Mouse (Mus musculus): ENCODE data around the gene Plac1. TPM values are rescaled to one million over a fixed set of nuclear protein-coding genes. Genes with fewer than 3 reads are reported as not detected.

The Plac1 gene
- polyA plus RNA-seq, 1 experiment from 2014 or later = 2.8 TPM

DNA sequence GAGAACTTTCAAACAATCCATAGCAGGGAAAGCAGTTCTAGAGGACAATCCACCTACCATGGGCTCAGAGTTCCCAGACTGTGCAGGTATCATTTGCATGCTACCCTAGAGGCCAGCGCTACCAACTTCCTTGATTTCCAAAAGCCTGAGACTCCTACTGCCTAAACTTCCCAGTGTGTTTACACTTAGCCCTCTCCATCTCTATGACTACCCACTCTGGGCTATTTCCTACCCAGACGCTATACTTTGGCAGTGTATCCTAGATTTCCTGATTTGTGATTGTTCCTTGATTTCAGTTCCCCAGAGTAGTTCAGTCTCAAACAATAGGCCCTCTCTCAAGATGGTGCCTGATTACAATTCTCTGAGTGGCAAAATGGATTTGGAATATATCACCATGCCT lies 132.8 kb downstream of the Plac1 start:
- no peak for DNase-seq (ENCODE audit: low spot score)
- no peaks in the 10 kb centered on the region for H3K9me3 ChIP-seq (ENCODE audit: control insufficient read depth, low read length)
- no peaks in the 10 kb centered on the region for H3K27me3 ChIP-seq (ENCODE audit: control insufficient read depth, insufficient read depth, low read length)
- H3K4me3 ChIP-seq (ENCODE audit: low read depth, low read length) = no peak overlapping the region
- no peak overlapping the region for H3K4me2 ChIP-seq (ENCODE audit: low read depth, low read length, severe bottlenecking)
- no peak for ATAC-seq (replicated peaks; ENCODE audit: low FRiP score)
- H3K4me1 ChIP-seq (replicated peaks; ENCODE audit: control insufficient read depth, insufficient read depth, low read length) = no peaks in the 10 kb centered on the region
- no peaks in the 10 kb centered on the region for H3K36me3 ChIP-seq (ENCODE audit: control insufficient read depth, insufficient read depth, low read length)
- 88% methylated on average over 2 of the region's 2 CpGs for WGBS
- no peak overlapping the region for H3K27ac ChIP-seq (ENCODE audit: low read depth, low read length)
- H3K9ac ChIP-seq (ENCODE audit: low read length) = no peak overlapping the region

DNA sequence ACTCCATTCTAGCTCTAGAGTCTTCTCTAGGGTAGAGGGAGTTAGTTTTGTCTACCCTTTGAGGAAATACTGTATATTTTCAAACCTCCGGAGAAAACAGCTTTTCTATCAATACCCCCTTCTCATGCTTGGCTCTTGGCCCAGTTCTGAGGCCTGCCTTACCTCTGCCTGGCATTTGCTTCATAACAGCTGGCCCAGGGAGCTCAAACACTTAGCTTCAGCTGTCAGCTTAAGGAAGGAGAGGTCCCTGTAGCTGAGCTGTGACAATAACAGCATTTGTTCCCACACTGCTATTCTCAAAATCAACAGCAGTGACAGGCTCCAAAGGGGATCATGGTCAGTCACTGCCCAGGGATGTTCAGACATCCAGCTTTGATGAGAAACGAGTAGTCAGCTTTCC lies 138.7 kb downstream of the Plac1 start:
- Histone ChIP-seq H3K27ac (ENCODE audit: low read depth, low read length) (no peak overlapping the region), H3K27me3 (ENCODE audit: control insufficient read depth, insufficient read depth, low read length) (no peaks in the 10 kb centered on the region), H3K4me2 (ENCODE audit: low read depth, low read length, severe bottlenecking) (no peak overlapping the region), H3K4me1 (replicated peaks; ENCODE audit: control insufficient read depth, insufficient read depth, low read length) (no peaks in the 10 kb centered on the region), H3K4me3 (ENCODE audit: low read depth, low read length) (no peak overlapping the region), H3K9me3 (ENCODE audit: control insufficient read depth, low read length) (no peaks in the 10 kb centered on the region), H3K36me3 (ENCODE audit: control insufficient read depth, insufficient read depth, low read length) (no peaks in the 10 kb centered on the region), H3K9ac (ENCODE audit: low read length) (no peak overlapping the region)
- no peak for ATAC-seq (replicated peaks; ENCODE audit: low FRiP score)
- DNase-seq (ENCODE audit: low spot score) = no peak
- 71% methylated on average over 2 of the region's 2 CpGs for WGBS

DNA sequence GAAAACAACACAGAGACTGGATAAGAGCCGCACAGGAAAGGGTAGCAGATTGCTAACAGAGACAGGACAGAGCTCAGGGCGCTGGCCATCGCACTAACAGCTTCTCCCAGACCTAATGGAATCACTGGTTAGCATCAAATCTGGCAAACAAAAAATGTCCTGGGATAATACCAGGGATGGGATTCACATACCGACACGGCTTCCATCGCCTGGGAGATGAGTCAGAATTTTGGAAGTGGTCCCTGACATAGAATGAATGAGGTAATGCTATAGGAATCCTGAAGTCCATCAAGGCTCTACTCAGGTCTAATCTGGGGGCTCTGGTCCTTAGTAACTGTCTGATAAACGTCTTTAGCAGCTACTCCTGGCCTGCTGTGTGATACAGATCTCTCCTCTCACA lies 140.0 kb downstream of the Plac1 start:
- Histone ChIP-seq H3K36me3 (ENCODE audit: control insufficient read depth, insufficient read depth, low read length) (no peaks in the 10 kb centered on the region), H3K4me3 (ENCODE audit: low read depth, low read length) (no peak overlapping the region), H3K4me2 (ENCODE audit: low read depth, low read length, severe bottlenecking) (no peak overlapping the region), H3K4me1 (replicated peaks; ENCODE audit: control insufficient read depth, insufficient read depth, low read length) (no peaks in the 10 kb centered on the region), H3K27me3 (ENCODE audit: control insufficient read depth, insufficient read depth, low read length) (no peaks in the 10 kb centered on the region), H3K27ac (ENCODE audit: low read depth, low read length) (no peak overlapping the region), H3K9ac (ENCODE audit: low read length) (no peak overlapping the region), H3K9me3 (ENCODE audit: control insufficient read depth, low read length) (no peaks in the 10 kb centered on the region)
- 73% methylated on average over 7 of the region's 7 CpGs for WGBS
- no peak for ATAC-seq (replicated peaks; ENCODE audit: low FRiP score)
- DNase-seq (ENCODE audit: low spot score) = no peak

DNA sequence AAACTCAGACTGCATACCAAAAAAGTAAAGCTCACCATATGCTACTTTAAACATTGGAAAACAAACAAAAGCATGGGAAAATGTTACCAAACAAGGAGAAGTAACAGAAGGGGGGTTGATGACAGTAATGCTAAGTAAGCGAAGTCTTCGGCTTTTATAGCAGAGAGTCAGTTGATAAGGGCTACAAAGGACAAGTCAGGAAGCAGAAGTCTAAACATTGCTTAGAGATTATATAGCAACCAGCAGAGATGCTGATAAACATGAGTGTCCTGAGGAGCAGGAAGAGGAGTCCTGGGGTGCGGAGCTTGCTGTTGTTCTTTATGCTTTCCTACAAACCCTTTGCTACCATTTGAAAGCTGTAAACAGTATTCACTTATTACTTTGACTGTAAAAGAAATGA lies 140.6 kb downstream of the Plac1 start:
- no peak overlapping the region for H3K4me3 ChIP-seq (ENCODE audit: low read depth, low read length)
- H3K4me2 ChIP-seq (ENCODE audit: low read depth, low read length, severe bottlenecking) = no peak overlapping the region
- no peaks in the 10 kb centered on the region for H3K36me3 ChIP-seq (ENCODE audit: control insufficient read depth, insufficient read depth, low read length)
- H3K4me1 ChIP-seq (replicated peaks; ENCODE audit: control insufficient read depth, insufficient read depth, low read length) = no peaks in the 10 kb centered on the region
- H3K27me3 ChIP-seq (ENCODE audit: control insufficient read depth, insufficient read depth, low read length) = no peaks in the 10 kb centered on the region
- DNase-seq (ENCODE audit: low spot score) (no peak), ATAC-seq (replicated peaks; ENCODE audit: low FRiP score) (no peak)
- 90% methylated on average over 3 of the region's 3 CpGs for WGBS
- no peaks in the 10 kb centered on the region for H3K9me3 ChIP-seq (ENCODE audit: control insufficient read depth, low read length)
- no peak overlapping the region for H3K27ac ChIP-seq (ENCODE audit: low read depth, low read length)
- H3K9ac ChIP-seq (ENCODE audit: low read length) = no peak overlapping the region

DNA sequence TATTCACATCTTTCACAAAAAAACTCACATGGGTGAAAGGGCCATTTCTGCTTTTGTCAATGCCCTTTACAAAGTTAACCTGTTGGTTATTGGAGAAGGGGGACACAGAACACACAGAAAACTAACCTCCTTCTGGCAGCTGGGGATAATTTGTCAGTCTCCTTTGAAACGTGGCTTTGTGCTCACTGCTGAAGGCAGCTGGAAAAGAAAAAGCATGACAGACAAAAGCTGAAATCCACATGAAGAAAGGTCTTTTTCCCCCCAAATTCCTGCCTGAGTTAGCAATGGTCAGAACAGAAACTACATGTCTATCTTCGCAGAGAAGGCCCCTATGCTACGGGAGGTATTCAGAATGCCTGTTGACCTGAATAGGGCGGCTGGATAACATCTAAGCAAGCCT lies 141.6 kb downstream of the Plac1 start:
- no peak overlapping the region for H3K4me3 ChIP-seq (ENCODE audit: low read depth, low read length)
- H3K36me3 ChIP-seq (ENCODE audit: control insufficient read depth, insufficient read depth, low read length) = no peaks in the 10 kb centered on the region
- no peak overlapping the region for H3K27ac ChIP-seq (ENCODE audit: low read depth, low read length)
- H3K4me2 ChIP-seq (ENCODE audit: low read depth, low read length, severe bottlenecking) = no peak overlapping the region
- DNase-seq (ENCODE audit: low spot score) = no peak
- no peaks in the 10 kb centered on the region for H3K4me1 ChIP-seq (replicated peaks; ENCODE audit: control insufficient read depth, insufficient read depth, low read length)
- no peaks in the 10 kb centered on the region for H3K9me3 ChIP-seq (ENCODE audit: control insufficient read depth, low read length)
- WGBS = 56% methylated on average over 4 of the region's 4 CpGs
- no peak for ATAC-seq (replicated peaks; ENCODE audit: low FRiP score)
- no peak overlapping the region for H3K9ac ChIP-seq (ENCODE audit: low read length)
- no peaks in the 10 kb centered on the region for H3K27me3 ChIP-seq (ENCODE audit: control insufficient read depth, insufficient read depth, low read length)

DNA sequence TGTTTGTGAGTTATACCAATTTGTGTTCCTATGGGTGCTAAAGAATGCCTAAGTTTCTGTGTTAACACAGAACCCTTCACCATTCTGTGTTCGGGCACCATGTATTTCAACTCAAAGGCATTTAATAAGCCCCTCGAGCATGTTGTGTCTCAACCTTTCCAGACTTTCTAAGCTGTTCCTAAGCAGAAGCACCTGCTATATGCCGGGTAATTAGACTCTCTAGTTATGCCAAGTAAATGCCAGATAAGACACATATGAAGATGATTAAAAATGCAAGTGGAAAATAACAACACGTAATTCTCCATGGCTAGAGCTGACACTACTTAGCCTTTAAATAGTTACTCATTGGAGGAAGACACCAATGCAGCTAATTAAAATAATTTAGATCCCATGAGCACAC lies 142.1 kb downstream of the Plac1 start:
- ATAC-seq (replicated peaks; ENCODE audit: low FRiP score) (no peak), DNase-seq (ENCODE audit: low spot score) (no peak)
- H3K4me2 ChIP-seq (ENCODE audit: low read depth, low read length, severe bottlenecking) = no peak overlapping the region
- H3K27me3 ChIP-seq (ENCODE audit: control insufficient read depth, insufficient read depth, low read length) = no peaks in the 10 kb centered on the region
- H3K4me3 ChIP-seq (ENCODE audit: low read depth, low read length) = no peak overlapping the region
- H3K9ac ChIP-seq (ENCODE audit: low read length) = no peak overlapping the region
- 67% methylated on average over 4 of the region's 4 CpGs for WGBS
- H3K27ac ChIP-seq (ENCODE audit: low read depth, low read length) = no peak overlapping the region
- H3K4me1 ChIP-seq (replicated peaks; ENCODE audit: control insufficient read depth, insufficient read depth, low read length) = no peaks in the 10 kb centered on the region
- no peaks in the 10 kb centered on the region for H3K9me3 ChIP-seq (ENCODE audit: control insufficient read depth, low read length)
- H3K36me3 ChIP-seq (ENCODE audit: control insufficient read depth, insufficient read depth, low read length) = no peaks in the 10 kb centered on the region

DNA sequence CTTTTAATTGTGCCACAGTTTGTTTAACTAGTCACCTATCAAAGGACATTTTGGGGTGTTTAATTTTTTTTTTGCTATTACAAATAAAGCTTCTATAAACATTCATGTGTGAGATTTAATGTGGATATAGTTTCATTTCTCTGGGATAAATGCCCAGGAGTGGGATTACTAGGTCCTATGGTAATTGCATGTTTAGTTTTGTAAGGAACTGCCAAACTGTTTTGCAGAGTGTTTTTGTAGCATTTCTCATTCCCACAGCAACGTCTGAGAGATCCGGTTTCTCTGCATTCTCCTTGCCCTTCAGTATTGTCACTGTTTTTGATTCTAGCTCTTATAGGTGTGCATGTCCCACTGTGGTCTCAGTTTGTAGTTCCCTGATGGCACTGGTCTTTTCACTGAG lies 146.5 kb downstream of the Plac1 start:
- DNase-seq (ENCODE audit: low spot score) (no peak), ATAC-seq (replicated peaks; ENCODE audit: low FRiP score) (no peak)
- H3K36me3 ChIP-seq (ENCODE audit: control insufficient read depth, insufficient read depth, low read length) = no peaks in the 10 kb centered on the region
- WGBS = 87% methylated on average over 2 of the region's 2 CpGs
- no peak overlapping the region for H3K4me2 ChIP-seq (ENCODE audit: low read depth, low read length, severe bottlenecking)
- no peak overlapping the region for H3K4me3 ChIP-seq (ENCODE audit: low read depth, low read length)
- H3K27ac ChIP-seq (ENCODE audit: low read depth, low read length) = no peak overlapping the region
- H3K27me3 ChIP-seq (ENCODE audit: control insufficient read depth, insufficient read depth, low read length) = no peaks in the 10 kb centered on the region
- H3K9me3 ChIP-seq (ENCODE audit: control insufficient read depth, low read length) = no peaks in the 10 kb centered on the region
- H3K9ac ChIP-seq (ENCODE audit: low read length) = no peak overlapping the region
- H3K4me1 ChIP-seq (replicated peaks; ENCODE audit: control insufficient read depth, insufficient read depth, low read length) = no peaks in the 10 kb centered on the region

DNA sequence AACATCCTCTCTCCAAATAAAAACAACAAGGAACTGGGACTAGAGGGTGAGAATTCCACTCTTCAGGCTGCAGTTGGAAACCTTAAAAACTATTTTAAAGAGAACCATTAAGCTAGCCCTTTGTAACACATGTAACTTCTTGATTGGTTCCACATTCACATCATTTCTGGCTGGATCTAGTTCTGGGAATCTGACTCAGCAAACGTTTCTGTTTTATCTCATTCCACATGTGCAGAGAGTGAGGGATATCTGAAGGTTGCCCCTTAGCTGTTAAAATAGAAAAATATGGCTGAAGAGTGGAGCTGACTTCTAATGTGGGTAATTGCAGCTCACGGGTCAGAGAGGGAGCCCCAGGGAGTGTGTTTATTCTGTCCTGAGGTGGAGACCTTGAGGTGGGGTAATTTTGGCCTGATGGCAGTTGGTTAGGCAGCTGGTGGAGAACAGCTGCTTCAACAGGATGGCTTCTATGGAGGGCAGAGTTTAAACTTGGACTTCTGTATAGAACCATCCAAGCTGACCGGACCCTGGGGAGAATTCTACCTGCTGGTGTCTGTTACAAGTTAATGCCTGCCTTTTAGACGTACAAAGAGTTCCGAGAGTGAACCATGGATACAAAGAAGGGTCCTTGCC lies 151.1 kb downstream of the Plac1 start:
- H3K9me3 ChIP-seq (ENCODE audit: control insufficient read depth, low read length) = no peaks in the 10 kb centered on the region
- H3K4me3 ChIP-seq (ENCODE audit: low read depth, low read length) = no peak overlapping the region
- ATAC-seq (replicated peaks; ENCODE audit: low FRiP score) (no peak), DNase-seq (ENCODE audit: low spot score) (no peak)
- no peaks in the 10 kb centered on the region for H3K36me3 ChIP-seq (ENCODE audit: control insufficient read depth, insufficient read depth, low read length)
- 79% methylated on average over 5 of the region's 5 CpGs for WGBS
- H3K27me3 ChIP-seq (ENCODE audit: control insufficient read depth, insufficient read depth, low read length) = no peaks in the 10 kb centered on the region
- no peaks in the 10 kb centered on the region for H3K4me1 ChIP-seq (replicated peaks; ENCODE audit: control insufficient read depth, insufficient read depth, low read length)
- H3K9ac ChIP-seq (ENCODE audit: low read length) = no peak overlapping the region
- H3K4me2 ChIP-seq (ENCODE audit: low read depth, low read length, severe bottlenecking) = no peak overlapping the region
- H3K27ac ChIP-seq (ENCODE audit: low read depth, low read length) = no peak overlapping the region

DNA sequence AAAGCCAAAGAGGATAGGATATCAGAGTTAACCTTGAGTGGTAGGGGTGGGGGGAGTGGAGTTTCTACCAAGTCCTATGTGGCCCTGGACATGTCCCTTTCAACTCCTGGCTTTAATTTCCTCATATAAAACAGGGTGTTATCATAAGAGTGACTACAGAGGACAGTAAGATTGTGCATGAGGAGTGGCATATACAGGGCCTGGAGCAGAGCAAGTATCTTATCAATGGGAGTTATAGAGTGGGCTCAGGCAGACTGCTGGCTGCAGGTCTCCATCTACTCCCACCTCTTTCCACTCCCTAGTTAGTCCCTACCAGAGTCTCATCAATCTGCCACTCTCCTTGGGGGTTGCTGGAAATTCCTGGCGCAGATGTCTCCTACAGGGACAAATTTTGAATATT lies 152.7 kb downstream of the Plac1 start:
- Histone ChIP-seq H3K4me1 (replicated peaks; ENCODE audit: control insufficient read depth, insufficient read depth, low read length) (no peaks in the 10 kb centered on the region), H3K27ac (ENCODE audit: low read depth, low read length) (no peak overlapping the region), H3K36me3 (ENCODE audit: control insufficient read depth, insufficient read depth, low read length) (no peaks in the 10 kb centered on the region), H3K27me3 (ENCODE audit: control insufficient read depth, insufficient read depth, low read length) (no peaks in the 10 kb centered on the region), H3K9ac (ENCODE audit: low read length) (no peak overlapping the region), H3K4me2 (ENCODE audit: low read depth, low read length, severe bottlenecking) (no peak overlapping the region), H3K9me3 (ENCODE audit: control insufficient read depth, low read length) (no peaks in the 10 kb centered on the region), H3K4me3 (ENCODE audit: low read depth, low read length) (no peak overlapping the region)
- WGBS = 80% methylated on average over 1 of the region's 1 CpGs
- ATAC-seq (replicated peaks; ENCODE audit: low FRiP score) (no peak), DNase-seq (ENCODE audit: low spot score) (no peak)

All from forebrain, embryonic 11.5 days (tissue).